Mouse (Mus musculus): Measurements from ENCODE around the gene Zfr2.

Gene Zfr2

DNA sequence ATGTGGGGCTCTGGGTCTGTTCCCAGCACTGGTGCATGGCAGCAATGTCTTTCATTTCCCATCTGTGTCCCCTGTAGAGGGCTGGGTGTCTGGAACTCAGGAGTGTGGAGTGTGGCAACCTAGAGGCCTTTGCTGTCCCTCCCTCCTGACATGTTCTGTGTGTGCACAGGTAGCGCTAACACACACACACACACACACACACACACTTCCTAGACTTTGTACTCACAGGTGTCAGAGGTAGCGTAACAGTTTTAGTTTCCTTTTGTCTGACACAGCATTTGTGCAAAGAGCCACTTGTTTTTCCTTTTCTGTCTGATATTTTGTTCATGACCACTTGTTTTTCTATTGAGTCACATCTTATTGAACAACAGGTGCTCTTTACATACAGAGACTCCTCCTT, 14.8 kb downstream of the Zfr2 start:
- DNase-seq (ENCODE audit: low spot score) = no peak

GRCm38 (mm10) chr10:81249442-81249841, 16.5 kb downstream of the Zfr2 start:
- DNase-seq (ENCODE audit: low spot score) = no peak

DNA sequence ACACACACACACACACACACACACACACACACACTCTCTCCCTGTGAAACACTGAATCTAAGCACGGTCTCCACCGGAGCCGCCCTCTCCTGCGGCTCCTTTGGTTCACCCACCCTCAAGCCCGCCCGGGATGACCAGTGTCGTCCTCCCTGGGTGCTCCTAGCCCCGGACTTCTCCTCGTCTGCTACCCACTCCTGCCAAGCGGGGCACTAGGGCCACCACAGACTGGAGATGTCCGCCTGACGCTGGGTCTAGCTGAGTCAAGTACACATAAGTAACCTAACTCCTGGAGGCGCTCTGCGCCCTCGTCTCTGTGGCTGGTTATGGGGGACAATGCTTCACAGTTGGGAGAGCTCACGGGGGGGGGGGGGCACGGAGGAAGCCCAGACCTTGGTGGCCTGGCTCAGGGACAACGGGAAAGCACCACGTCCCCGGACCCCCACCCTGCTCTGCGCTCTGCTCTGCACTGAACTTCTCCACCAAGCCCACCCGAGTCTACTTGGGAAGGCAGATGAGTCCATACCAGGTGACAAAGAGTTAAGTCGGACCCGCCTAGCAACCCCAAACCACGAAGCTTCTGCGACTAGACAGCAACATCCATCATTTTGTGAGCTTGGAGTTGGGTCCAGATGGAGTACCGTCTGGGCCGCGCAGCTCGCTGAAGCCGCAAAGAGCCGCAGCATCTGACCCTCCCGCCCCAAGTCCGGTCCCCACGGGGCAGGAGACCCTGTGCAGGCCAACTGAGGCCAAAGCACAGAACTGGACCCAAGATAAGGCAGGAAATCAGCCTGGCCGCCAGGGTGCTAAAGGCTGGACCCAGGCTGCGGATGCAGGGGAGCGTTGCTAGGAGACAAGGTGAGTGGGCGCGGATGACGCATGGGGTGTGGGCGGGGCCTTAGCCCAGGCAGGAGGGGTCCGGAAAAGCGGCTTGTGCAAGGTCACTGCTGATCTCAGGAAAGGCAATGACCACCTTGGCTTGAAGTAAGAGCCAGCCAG, 19.8 kb downstream of the Zfr2 start, which contains the start of gene Matk:
Matk (plus strand) TSS at position 512 of the 996 bp plus-strand sequence.
- peak; percentile 72 for DNase-seq (ENCODE audit: low spot score)

GRCm38 (mm10) chr10:81254886-81255285, 21.9 kb downstream of the Zfr2 start:
- DNase-seq (ENCODE audit: low spot score) = no peak

- DNase-seq (ENCODE audit: low spot score) = no peak
Observed at GRCm38 (mm10) chr10:81257158-81258039, 24.4 kb downstream of the Zfr2 start.

GRCm38 (mm10) chr10:81259225-81259884, 26.4 kb downstream of the Zfr2 start:
- DNase-seq (ENCODE audit: low spot score) = no peak

- no peak for DNase-seq (ENCODE audit: low spot score)
Observed at GRCm38 (mm10) chr10:81261025-81261424, 28.1 kb downstream of the Zfr2 start.

DNA sequence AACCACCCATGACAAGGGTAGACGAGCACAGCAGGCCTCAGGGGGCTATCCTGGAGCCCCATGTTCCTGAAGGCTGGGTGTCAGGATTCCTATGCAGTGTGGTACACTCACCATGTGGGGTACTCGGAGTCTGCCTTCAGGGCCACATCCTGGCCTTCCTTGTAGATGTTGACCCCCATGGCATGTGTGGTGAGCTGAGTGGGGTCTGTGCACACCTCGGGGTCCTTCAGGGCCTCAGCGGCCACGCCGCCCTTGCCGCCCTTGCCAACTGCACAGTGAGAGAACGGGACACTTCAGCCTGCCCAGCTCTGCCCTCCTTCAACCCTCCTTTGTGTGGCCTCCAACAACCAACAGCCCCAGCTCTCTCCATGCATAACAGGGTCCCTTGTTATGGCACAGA, 32.6 kb downstream of the Zfr2 start:
- no peak for DNase-seq (ENCODE audit: low spot score)

GRCm38 (mm10) chr10:81266211-81267105, 33.5 kb downstream of the Zfr2 start, which contains the start of the genes Mrpl54 and Apba3:
Gene Mrpl54, minus strand, starts transcription at chr10:81266934.
Gene Apba3, plus strand, starts transcription at chr10:81266960.
- DNase-seq (ENCODE audit: low spot score) = peak; percentile 93

GRCm38 (mm10) chr10:81268056-81268455, 35.1 kb downstream of the Zfr2 start:
- peak; percentile 79 for DNase-seq (ENCODE audit: low spot score)

DNA sequence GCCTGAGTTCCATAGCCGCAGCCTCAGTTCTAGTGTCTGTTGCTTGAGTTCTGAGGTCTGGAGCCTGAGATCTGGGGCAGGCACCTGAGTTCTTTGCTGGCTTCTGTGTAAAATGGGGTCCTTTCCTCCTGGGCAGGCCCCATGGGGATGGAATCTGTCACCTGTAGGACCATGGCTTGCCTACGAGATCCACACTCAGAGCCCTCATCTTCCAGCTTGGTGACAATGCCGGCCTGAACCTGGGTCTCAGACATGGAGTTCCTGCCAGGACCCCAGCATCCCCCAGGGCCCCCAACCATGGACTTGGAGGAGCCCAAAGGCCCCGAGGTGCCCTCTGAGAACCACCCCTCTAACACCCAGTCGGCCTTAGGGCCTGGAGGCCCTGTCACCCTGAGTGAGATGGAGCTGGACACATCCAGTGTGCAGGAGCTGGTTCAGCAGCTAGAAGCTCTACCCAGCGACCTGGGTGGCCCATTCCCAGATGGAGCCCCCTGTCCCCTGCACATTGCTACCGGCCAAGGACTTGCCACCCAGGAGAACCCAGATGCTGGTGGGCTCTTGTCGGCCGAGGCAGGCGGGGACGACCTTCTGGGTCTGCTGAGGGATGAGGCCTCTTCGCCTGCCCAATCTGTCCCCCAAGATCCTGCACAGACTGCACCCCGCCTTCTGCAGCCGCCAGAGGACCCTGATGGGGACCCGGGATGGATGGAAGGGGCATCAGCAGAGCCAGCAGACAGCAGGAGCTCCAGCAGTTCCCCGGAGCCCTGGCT, 35.9 kb downstream of the Zfr2 start:
- no peak for DNase-seq (ENCODE audit: low spot score)

DNA sequence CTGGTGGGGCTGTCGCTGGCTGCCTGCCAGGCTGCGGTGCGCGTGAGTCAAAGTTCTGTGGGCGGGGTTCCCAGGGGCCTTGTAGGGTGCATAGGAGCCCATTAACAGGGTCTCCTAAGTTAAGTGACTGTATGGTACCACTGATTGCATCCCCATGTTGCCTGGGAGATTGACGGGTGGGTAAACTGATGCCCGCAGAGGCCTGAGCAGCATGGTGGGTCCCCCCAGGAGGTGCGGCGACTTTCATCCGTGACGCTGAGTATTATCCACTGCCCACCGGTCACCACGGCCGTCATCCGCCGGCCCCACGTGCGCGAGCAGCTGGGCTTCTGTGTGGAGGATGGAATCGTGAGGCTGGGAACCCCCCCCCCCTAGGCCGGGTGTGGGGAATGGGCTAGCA, 39.4 kb downstream of the Zfr2 start:
- DNase-seq (ENCODE audit: low spot score) = no peak

- DNase-seq (ENCODE audit: low spot score) = no peak
Observed at GRCm38 (mm10) chr10:81273842-81274241, 40.9 kb downstream of the Zfr2 start.

GRCm38 (mm10) chr10:81277676-81278075, 44.7 kb downstream of the Zfr2 start:
- DNase-seq (ENCODE audit: low spot score) = no peak

DNA sequence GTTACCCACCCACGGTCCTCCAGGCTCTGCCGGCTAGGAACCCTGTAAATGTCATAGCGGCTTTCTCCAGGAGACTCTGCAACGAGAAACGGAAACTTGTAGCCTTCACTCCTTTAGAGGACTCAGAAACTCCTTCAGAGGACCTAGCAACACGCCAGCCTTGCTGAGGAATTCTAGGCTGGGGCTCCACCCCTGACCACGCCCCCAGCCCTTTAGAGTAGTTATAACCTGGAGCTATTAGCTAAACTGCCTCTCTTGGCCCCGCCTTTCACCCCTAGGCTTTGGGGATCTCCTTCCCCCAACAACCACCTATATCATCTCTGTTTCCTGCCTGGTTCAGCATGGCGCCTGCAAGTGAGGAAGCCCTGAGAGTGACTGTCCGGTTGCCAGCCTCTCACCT, 46.5 kb downstream of the Zfr2 start:
- DNase-seq (ENCODE audit: low spot score) = no peak

- DNase-seq (ENCODE audit: low spot score) = no peak
Observed at GRCm38 (mm10) chr10:81284189-81284588, 51.2 kb downstream of the Zfr2 start.

DNA sequence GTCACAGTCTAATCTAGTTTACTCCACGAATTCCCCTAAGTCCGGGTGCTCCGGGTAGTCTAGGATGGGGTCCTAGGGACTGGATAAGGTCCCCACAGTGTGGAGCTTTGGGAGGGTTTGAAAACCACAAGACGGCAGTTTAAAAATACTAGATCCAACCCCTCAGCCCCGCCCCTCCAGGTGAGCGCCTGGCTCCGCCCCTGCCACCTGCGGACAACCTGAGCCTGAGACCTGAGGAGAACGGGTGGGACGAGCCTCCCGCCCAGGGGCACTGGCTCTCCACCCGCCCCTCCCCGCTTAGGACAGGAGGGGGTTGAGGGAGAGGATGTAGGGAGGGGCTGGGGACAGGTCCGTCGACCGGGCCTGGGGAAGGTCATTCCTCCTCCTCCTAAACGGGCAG, 51.8 kb downstream of the Zfr2 start:
- DNase-seq (ENCODE audit: low spot score) = no peak

DNA sequence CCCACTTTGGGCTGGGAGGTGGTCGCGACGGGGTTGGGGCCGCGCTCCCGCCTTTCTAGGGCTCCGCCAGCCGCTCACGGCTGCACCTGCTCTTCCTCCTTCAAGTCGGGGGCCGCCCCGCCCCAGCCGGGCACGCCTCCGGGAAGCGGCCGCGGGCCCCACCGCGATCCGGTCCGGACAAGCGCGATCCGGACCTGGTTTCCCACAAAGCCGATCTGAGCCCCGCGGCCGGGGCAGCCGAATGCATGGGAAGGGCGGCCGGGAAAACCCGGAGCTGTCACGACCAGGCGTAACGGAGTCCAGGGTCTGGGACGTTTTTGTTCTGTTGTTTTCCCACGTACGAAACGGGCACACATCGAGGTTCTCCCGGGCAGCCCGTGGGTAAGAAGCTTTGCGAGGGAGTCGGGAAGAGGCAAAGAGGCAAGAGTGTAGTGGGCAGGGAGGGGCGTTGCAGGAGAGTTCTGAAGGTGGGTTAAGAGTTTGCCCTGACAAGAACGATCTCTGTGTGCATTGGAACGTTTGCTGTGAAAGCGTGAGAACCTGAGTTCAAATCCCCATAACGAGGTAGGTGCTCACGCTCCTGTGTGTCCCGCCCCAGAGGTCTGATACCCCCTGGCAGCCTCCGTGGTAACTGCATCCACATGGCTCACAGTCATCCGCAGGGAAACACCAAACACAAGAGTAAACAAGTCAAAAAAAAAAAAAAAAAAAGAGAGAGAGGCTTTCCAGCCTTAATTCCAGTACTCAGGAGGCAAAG, 52.9 kb downstream of the Zfr2 start:
- no peak for DNase-seq (ENCODE audit: low spot score)

- DNase-seq (ENCODE audit: low spot score) = no peak
Observed at GRCm38 (mm10) chr10:81286586-81286985, 53.6 kb downstream of the Zfr2 start.
